Mouse (Mus musculus): Measurements from ENCODE around the gene Hs3st3b1. TPM values are rescaled to one million over a fixed set of nuclear protein-coding genes. Genes with fewer than 3 reads are reported as not detected.

Hs3st3b1 gene
- polyA plus RNA-seq, 1 experiment = 1.9 TPM

DNA sequence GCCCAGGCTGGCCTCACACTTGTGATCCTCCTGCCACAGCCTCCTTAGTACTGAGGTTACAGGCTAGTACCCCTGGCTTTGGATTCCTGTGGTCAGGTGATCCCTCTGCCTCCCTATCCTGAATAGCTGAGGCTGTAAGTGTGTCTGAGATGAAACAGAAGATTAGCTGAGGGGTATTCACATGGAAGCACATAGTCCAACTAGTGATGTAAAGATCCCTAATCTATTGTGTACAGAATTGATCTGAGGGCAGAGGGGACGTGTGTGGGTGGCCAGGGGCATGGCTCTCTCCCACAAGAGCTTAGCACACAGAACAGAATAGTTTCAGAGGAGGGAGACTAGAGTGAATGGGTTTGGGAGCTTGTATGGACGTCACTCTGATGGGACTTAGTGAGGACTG is 41.8 kb downstream of the Hs3st3b1 start:
- TF ChIP-seq POLR2A (IDR thresholded peaks at IDR 0.05; ENCODE audit: control insufficient read depth, low read depth, low read length) (no peak), CTCF (IDR thresholded peaks at IDR 0.05; ENCODE audit: control insufficient read depth, insufficient read depth, insufficient replicate concordance, low read depth, low read length) (no peak)
- Histone ChIP-seq H3K4me1 (ENCODE audit: control insufficient read depth, insufficient read depth, low read length) (no peaks in the 10 kb centered on the region), H3K27ac (ENCODE audit: control insufficient read depth, insufficient read depth, low read depth, low read length) (no peak overlapping the region), H3K27me3 (ENCODE audit: control insufficient read depth, insufficient read depth, low read length) (no peaks in the 10 kb centered on the region), H3K4me3 (ENCODE audit: control insufficient read depth, low read depth, low read length) (no peak overlapping the region), H3K36me3 (ENCODE audit: control insufficient read depth, insufficient read depth, low read length) (no peaks in the 10 kb centered on the region)

DNA sequence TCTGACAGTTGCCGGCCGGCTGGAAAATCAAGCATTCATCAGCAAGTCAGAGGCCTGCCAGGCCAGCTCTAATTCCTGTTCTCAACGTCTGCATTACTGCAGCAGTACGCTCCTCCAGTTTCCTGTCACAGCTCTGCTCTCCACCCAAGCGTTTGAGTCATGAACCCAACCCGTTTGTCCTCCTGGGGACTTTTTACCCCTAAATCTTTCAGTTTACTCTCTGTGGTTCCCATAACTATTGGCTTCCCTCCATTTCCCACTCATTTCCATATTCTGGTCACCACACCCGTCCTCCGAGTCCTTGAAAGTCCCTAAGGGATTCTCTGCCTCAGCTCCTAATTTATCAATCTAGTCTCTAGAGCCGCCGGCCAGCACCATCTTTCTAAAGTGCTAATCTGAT is 42.8 kb downstream of the Hs3st3b1 start:
- Histone ChIP-seq H3K27me3 (ENCODE audit: control insufficient read depth, insufficient read depth, low read length) (no peaks in the 10 kb centered on the region), H3K36me3 (ENCODE audit: control insufficient read depth, insufficient read depth, low read length) (no peaks in the 10 kb centered on the region), H3K4me3 (ENCODE audit: control insufficient read depth, low read depth, low read length) (no peak overlapping the region), H3K4me1 (ENCODE audit: control insufficient read depth, insufficient read depth, low read length) (no peaks in the 10 kb centered on the region), H3K27ac (ENCODE audit: control insufficient read depth, insufficient read depth, low read depth, low read length) (no peak overlapping the region)
- TF ChIP-seq CTCF (IDR thresholded peaks at IDR 0.05; ENCODE audit: control insufficient read depth, insufficient read depth, insufficient replicate concordance, low read depth, low read length) (no peak), POLR2A (IDR thresholded peaks at IDR 0.05; ENCODE audit: control insufficient read depth, low read depth, low read length) (no peak)

DNA sequence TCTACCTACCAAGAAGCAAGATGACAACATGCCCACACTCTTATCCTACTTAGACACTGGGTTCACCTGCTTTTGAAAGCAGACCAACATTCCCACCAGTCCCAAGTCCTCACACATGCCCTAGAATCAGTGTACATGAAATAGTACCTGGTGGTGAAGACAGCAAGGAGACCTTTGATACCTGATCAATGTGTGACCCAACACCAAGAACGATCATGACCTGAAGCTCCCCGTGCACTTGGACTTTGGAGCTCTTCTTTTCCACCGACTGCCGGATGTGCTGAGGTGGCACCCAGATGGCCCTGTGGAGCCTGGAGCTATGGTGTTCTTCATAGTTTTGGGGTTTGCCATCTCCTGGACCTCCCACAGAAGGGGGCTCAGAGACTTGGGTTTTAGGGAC is 43.5 kb downstream of the Hs3st3b1 start:
- no peaks in the 10 kb centered on the region for H3K4me1 ChIP-seq (ENCODE audit: control insufficient read depth, insufficient read depth, low read length)
- H3K36me3 ChIP-seq (ENCODE audit: control insufficient read depth, insufficient read depth, low read length) = no peaks in the 10 kb centered on the region
- no peaks in the 10 kb centered on the region for H3K27me3 ChIP-seq (ENCODE audit: control insufficient read depth, insufficient read depth, low read length)
- H3K27ac ChIP-seq (ENCODE audit: control insufficient read depth, insufficient read depth, low read depth, low read length) = no peak overlapping the region
- TF ChIP-seq CTCF (IDR thresholded peaks at IDR 0.05; ENCODE audit: control insufficient read depth, insufficient read depth, insufficient replicate concordance, low read depth, low read length) (no peak), POLR2A (IDR thresholded peaks at IDR 0.05; ENCODE audit: control insufficient read depth, low read depth, low read length) (no peak)
- no peak overlapping the region for H3K4me3 ChIP-seq (ENCODE audit: control insufficient read depth, low read depth, low read length)

DNA sequence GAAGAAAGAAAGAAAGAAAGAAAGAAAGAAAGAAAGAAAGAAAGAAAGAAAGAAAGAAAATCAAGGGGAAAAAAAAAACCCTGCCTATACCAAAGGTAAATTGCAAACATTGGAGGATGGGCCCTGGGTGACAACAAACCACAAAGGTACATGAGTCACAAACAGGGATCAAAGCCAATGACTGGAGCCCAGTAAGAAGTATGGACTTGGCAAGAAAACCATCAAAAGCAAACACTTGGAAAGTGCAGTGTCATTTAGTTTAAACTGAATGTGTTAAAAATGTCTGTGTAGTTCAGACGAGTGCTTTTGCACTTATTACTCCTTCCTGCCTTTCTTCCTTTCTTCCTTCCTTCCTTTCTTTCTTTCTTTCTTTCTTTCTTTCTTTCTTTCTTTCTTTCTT is 59.3 kb downstream of the Hs3st3b1 start:
- H3K27ac ChIP-seq (ENCODE audit: control insufficient read depth, insufficient read depth, low read depth, low read length) = no peak overlapping the region
- TF ChIP-seq POLR2A (IDR thresholded peaks at IDR 0.05; ENCODE audit: control insufficient read depth, low read depth, low read length) = no peak
- no peak for TF ChIP-seq CTCF (IDR thresholded peaks at IDR 0.05; ENCODE audit: control insufficient read depth, insufficient read depth, insufficient replicate concordance, low read depth, low read length)
- H3K36me3 ChIP-seq (ENCODE audit: control insufficient read depth, insufficient read depth, low read length) = no peaks in the 10 kb centered on the region
- no peaks in the 10 kb centered on the region for H3K4me1 ChIP-seq (ENCODE audit: control insufficient read depth, insufficient read depth, low read length)
- no peaks in the 10 kb centered on the region for H3K27me3 ChIP-seq (ENCODE audit: control insufficient read depth, insufficient read depth, low read length)
- H3K4me3 ChIP-seq (ENCODE audit: control insufficient read depth, low read depth, low read length) = no peak overlapping the region

DNA sequence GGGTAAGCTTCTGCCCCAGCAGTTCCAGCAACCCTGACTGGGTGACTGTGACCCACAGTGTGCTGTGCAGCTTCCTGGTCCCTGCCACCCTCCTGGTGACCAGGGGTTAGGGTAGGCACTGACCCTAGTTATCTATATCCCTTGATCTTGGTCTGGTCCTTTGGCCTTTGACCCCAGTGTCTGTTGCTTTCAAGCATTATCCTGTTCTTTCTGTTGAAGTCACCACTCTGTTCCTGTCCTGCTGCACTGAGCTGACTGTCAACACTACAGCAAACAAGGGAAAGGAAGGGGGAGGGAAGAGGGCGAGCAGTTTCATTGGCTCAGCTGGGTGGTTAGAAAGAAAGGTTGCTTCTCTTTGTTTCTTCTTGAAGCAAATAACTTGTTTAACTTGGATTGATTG is 60.1 kb downstream of the Hs3st3b1 start:
- Histone ChIP-seq H3K27ac (ENCODE audit: control insufficient read depth, insufficient read depth, low read depth, low read length) (no peak overlapping the region), H3K4me3 (ENCODE audit: control insufficient read depth, low read depth, low read length) (no peak overlapping the region), H3K4me1 (ENCODE audit: control insufficient read depth, insufficient read depth, low read length) (no peaks in the 10 kb centered on the region), H3K27me3 (ENCODE audit: control insufficient read depth, insufficient read depth, low read length) (no peaks in the 10 kb centered on the region), H3K36me3 (ENCODE audit: control insufficient read depth, insufficient read depth, low read length) (no peaks in the 10 kb centered on the region)
- no peak for TF ChIP-seq POLR2A (IDR thresholded peaks at IDR 0.05; ENCODE audit: control insufficient read depth, low read depth, low read length)

DNA sequence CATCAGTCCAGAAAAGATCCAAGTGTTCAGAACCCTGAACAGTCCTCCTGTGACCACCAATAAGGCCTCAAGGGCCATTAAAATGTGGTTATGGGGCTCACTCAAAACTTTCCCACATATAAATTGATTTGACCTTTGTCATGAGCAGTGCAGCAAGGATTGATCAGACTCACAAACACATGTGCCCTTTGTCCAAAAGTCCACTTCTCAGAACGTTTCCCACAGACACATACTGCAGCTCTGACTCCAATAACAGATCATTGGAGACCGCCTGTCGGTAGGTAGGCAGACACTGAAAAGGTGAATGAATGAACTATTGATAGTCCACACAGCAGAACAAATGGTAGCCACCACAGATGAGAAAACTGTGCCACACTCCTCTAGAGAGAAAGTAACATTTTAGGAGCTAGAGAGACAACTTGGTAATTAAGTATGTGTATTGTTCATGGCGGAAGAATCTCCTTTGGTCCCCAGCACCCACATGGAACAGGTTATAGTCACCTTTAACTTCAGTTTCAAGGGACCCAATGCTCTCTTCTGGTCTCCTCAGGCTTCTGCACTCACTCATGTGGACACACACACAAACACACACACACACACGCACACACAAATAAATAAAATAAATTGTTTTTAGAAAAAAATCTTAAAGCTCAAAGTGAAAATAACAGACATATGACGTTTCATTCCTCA is 70.9 kb downstream of the Hs3st3b1 start:
- Histone ChIP-seq H3K4me1 (ENCODE audit: control insufficient read depth, insufficient read depth, low read length) (no peaks in the 10 kb centered on the region), H3K4me3 (ENCODE audit: control insufficient read depth, low read depth, low read length) (no peak overlapping the region), H3K36me3 (ENCODE audit: control insufficient read depth, insufficient read depth, low read length) (no peaks in the 10 kb centered on the region), H3K27ac (ENCODE audit: control insufficient read depth, insufficient read depth, low read depth, low read length) (no peak overlapping the region), H3K27me3 (ENCODE audit: control insufficient read depth, insufficient read depth, low read length) (no peaks in the 10 kb centered on the region)
- TF ChIP-seq CTCF (IDR thresholded peaks at IDR 0.05; ENCODE audit: control insufficient read depth, insufficient read depth, insufficient replicate concordance, low read depth, low read length) (no peak), POLR2A (IDR thresholded peaks at IDR 0.05; ENCODE audit: control insufficient read depth, low read depth, low read length) (no peak)

- Histone ChIP-seq H3K4me3 (ENCODE audit: control insufficient read depth, low read depth, low read length) (no peak overlapping the region), H3K27me3 (ENCODE audit: control insufficient read depth, insufficient read depth, low read length) (no peaks in the 10 kb centered on the region), H3K27ac (ENCODE audit: control insufficient read depth, insufficient read depth, low read depth, low read length) (no peak overlapping the region), H3K4me1 (ENCODE audit: control insufficient read depth, insufficient read depth, low read length) (no peaks in the 10 kb centered on the region), H3K36me3 (ENCODE audit: control insufficient read depth, insufficient read depth, low read length) (no peaks in the 10 kb centered on the region)
- TF ChIP-seq POLR2A (IDR thresholded peaks at IDR 0.05; ENCODE audit: control insufficient read depth, low read depth, low read length) = no peak
- TF ChIP-seq CTCF (IDR thresholded peaks at IDR 0.05; ENCODE audit: control insufficient read depth, insufficient read depth, insufficient replicate concordance, low read depth, low read length) = no peak
Observed at GRCm38 (mm10) chr11:63850261-63850660, 71.8 kb downstream of the Hs3st3b1 start.

DNA sequence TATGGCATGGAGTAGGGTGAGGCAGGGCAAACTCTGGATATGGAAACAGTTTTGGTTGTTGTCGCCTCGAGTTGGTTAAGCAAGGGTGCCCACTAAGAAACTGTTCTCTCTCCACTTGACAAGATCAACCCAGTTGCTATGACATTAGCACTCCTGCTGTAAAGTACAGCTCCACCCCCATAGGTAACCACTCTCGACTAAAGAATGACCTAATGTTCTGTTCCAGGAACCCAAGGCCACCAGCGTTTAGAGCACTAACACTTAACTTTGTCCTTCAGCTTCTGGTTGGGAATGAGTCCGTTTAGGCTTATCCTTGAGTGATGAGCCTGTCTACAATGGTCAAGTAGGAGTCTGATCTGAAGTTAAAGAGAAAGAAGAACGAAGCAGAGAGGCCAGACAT is 76.7 kb downstream of the Hs3st3b1 start:
- Histone ChIP-seq H3K4me3 (ENCODE audit: control insufficient read depth, low read depth, low read length) (no peak overlapping the region), H3K36me3 (ENCODE audit: control insufficient read depth, insufficient read depth, low read length) (no peaks in the 10 kb centered on the region), H3K27me3 (ENCODE audit: control insufficient read depth, insufficient read depth, low read length) (no peaks in the 10 kb centered on the region), H3K27ac (ENCODE audit: control insufficient read depth, insufficient read depth, low read depth, low read length) (no peak overlapping the region), H3K4me1 (ENCODE audit: control insufficient read depth, insufficient read depth, low read length) (no peaks in the 10 kb centered on the region)
- no peak for TF ChIP-seq POLR2A (IDR thresholded peaks at IDR 0.05; ENCODE audit: control insufficient read depth, low read depth, low read length)
- no peak for TF ChIP-seq CTCF (IDR thresholded peaks at IDR 0.05; ENCODE audit: control insufficient read depth, insufficient read depth, insufficient replicate concordance, low read depth, low read length)
